Mouse (Mus musculus) left cerebral cortex, adult 2 months (tissue): ENCODE measurements at regions not wholly inside any gene's neighbourhood (a gene's known extent, or its start where the extent isn't known, plus 50 kb on each side); places are given as distances from the start of the nearest gene placed in this dataset.
A peak's percentile ranks its signal among the peaks of the same experiment; 100 is the strongest.

Experiments used
- DNase-seq, 2 experiments: peaks; one replicate each; pipeline ENCODE4 v3.0.0; 2021 to 2022; ENCODE audit warnings: low spot score in 2 of 2, mixed read lengths in 1 of 2; ENCODE audit errors: extremely low spot score in 1 of 2
- H3K27ac ChIP-seq: fragments of 200-600 bp; 2 replicates; pipeline ENCODE4 v1.8.1; 2022
- H3K4me3 ChIP-seq: fragments of 200-600 bp; 2 replicates; pipeline ENCODE4 v1.8.1; 2022
- CTCF ChIP-seq: fragments of 200-600 bp; IDR thresholded peaks from 2 replicates; pipeline ENCODE4 v1.8.1; 2022; ENCODE audit warnings: antibody characterized with exemption, mild to moderate bottlenecking, moderate library complexity
- intact Hi-C: fragments of 180-260 bp; cut with DNase I; formaldehyde crosslinking; loops from one replicate; pipeline ENCODE4 v1.15.1; 2025

- Histone ChIP-seq H3K4me3 (no peak overlapping the region), H3K27ac (no peak overlapping the region)
- intact Hi-C loops, result loop anchor here (10.0 kb wide), 1 partner anchor 260 kb away; the partner anchor contains the start of gene Inhbb
- no peak for DNase-seq
- no peak for TF ChIP-seq CTCF
Observed at GRCm38 (mm10) chr1:119164811-119165210, 111.4 kb upstream of the Gli2 start.

GRCm38 (mm10) chr1:119163846-119164245, 110.4 kb upstream of the Gli2 start:
- no peak overlapping the region for H3K27ac ChIP-seq
- DNase-seq, result no peak
- TF ChIP-seq CTCF, result no peak
- intact Hi-C loops, result loop anchor here (10.0 kb wide), 1 partner anchor 261 kb away; the partner anchor contains the start of gene Inhbb
- H3K4me3 ChIP-seq, result no peak overlapping the region

DNA sequence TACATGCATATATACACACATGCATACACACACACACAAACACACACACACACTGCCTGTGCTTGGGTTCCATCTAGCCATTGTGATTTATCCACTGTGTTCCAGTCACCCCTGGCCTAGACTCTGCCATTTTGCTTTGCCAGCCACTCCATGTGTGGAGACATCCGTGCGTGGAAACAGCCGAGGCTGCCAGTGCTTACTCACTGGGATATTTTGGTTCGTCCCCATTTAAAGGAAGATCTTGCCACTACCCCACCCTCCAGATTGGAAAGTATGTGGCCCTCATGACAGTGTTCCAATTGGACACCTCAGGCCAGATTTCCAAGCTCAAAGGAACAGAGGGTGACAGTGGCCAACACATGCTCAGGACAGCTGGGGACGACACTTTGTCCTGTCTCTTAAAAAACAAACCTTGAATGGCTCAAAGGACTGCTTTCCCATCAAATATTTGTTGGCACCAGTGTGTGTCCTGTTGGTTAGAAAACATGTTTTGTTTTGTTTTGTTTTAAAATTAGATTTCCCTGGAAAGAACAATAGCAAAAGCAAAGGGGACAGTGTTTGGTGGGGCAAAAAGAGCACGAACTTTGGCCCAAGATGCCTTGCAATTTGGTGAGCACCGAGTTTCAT, 109.8 kb upstream of the Gli2 start:
- Histone ChIP-seq H3K4me3 (no peak overlapping the region), H3K27ac (no peak overlapping the region)
- intact Hi-C loops, result loop anchor here (10.0 kb wide), 1 partner anchor 262 kb away; the partner anchor contains the start of gene Inhbb
- TF ChIP-seq CTCF, result no peak
- DNase-seq, result no peak

- intact Hi-C loops, result loop anchor here (10.0 kb wide), 1 partner anchor 263 kb away; the partner anchor contains the start of gene Inhbb
- Histone ChIP-seq H3K4me3 (no peak overlapping the region), H3K27ac (no peak overlapping the region)
- no peak for DNase-seq
- TF ChIP-seq CTCF, result no peak
Observed at GRCm38 (mm10) chr1:119161751-119162150, 108.3 kb upstream of the Gli2 start.

GRCm38 (mm10) chr1:119160354-119160753, 106.9 kb upstream of the Gli2 start:
- Histone ChIP-seq H3K27ac (no peak overlapping the region), H3K4me3 (no peak overlapping the region)
- intact Hi-C loops, result loop anchor here (10.0 kb wide), 1 partner anchor 264 kb away; the partner anchor contains the start of gene Inhbb
- peak; percentile 30 for TF ChIP-seq CTCF
- no peak for DNase-seq

DNA sequence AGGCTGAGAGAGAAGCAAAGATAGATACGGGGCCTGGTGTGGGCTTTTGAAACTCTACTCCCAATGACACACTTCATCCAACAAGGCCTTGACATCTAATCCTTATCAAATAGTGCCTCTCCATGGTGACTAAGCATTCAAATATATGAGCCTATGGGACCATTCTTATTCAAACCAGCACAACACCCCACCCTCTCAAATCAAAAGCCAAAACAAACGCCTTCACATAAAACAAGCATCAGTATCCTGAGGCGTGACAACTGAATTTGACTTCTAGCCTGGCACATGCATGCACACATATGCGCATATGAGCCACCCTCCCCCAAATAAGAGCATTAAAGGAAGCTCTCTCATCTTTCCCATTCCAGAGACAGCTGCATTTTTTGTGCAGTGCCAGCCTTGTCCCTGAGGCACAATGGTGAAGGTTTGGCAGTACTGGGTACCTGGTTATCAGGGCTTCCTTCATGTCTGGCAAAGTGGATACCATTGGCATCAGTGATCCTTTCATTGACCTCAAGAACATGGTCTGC, 103.8 kb upstream of the Gli2 start:
- Histone ChIP-seq H3K27ac (no peak overlapping the region), H3K4me3 (no peak overlapping the region)
- intact Hi-C loops, result no loop called here
- no peak for DNase-seq
- no peak for TF ChIP-seq CTCF

- no peak for DNase-seq
- Histone ChIP-seq H3K27ac (no peak overlapping the region), H3K4me3 (no peak overlapping the region)
- intact Hi-C loops, result no loop called here
- TF ChIP-seq CTCF, result no peak; the same call in 1 of the 2 replicates
Observed at GRCm38 (mm10) chr1:119153619-119154018, 100.2 kb upstream of the Gli2 start.

DNA sequence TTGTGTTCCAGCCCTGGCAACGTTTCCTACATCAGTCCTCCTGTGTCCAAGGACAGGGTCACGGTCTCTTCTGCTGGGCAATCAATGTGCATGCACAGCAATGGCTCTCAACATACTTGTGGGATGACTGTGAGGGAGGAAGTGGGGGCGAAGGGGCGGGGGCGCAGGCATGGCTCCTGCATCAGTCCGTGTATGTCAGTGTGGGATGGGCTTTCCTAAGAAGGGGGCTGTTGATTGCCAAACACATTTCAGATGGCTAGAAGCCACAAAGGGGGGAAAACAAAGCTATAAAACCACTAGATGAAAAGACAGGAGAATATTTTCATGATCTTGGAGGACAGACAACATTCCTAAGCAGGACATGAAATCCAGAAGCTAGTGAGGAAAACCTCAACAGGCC, 99.4 kb upstream of the Gli2 start:
- Histone ChIP-seq H3K4me3 (no peak overlapping the region), H3K27ac (no peak overlapping the region)
- intact Hi-C loops, result no loop called here

DNA sequence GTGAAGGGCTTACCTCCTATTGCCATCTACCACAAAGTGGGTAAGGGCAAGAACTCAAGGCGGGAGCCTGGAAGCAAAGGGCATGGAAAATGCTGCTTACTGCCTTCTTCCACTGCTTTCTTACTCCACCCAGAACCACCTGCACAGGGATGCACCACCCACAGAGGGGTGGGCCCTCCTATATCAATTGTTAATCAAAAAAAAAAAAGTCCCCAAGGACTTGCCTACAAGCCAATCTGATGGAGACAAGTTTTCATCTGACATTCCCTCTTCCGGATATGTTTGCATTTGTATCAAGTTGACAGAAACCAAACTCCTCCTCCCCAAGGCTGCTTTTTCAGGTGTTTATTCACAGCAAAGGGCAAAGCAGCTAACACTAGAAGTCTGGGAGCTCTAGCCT, 94.1 kb upstream of the Gli2 start:
- DNase-seq, result no peak
- intact Hi-C loops, result no loop called here
- no peak overlapping the region for H3K4me3 ChIP-seq
- no peak overlapping the region for H3K27ac ChIP-seq
- TF ChIP-seq CTCF, result no peak

More for the DNA sequence above, 99.4 kb upstream of the Gli2 start:
- TF ChIP-seq CTCF, result no peak
- no peak for DNase-seq

DNA sequence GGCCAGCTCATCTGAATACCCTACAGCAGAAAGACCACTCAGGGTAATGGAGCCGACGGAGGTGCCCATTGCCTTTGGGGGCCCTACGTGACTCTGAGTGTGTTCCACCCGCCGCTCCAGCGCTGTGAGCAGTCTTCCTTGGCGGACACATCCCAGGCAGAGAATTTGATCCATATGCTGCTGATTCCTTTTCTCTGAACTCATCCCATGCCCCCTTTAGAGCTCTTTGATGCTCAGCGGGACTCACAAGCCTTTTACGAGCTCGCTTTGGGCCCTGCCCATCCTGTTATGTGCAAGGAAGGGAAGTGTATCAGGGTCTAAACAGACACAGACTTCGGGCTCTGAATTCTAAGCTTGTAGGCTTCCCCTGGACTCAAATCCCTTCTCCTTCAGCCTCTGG, 90.4 kb upstream of the Gli2 start:
- intact Hi-C loops, result no loop called here
- no peak overlapping the region for H3K27ac ChIP-seq
- TF ChIP-seq CTCF, result no peak

GRCm38 (mm10) chr1:119129039-119129438, 75.6 kb upstream of the Gli2 start:
- Histone ChIP-seq H3K4me3 (no peak overlapping the region), H3K27ac (no peak overlapping the region)
- no peak for DNase-seq
- TF ChIP-seq CTCF, result no peak
- intact Hi-C loops, result no loop called here

More for the DNA sequence above, 90.4 kb upstream of the Gli2 start:
- no peak for DNase-seq
- no peak overlapping the region for H3K4me3 ChIP-seq

GRCm38 (mm10) chr1:119125561-119125960, 72.1 kb upstream of the Gli2 start:
- Histone ChIP-seq H3K27ac (no peak overlapping the region), H3K4me3 (no peak overlapping the region)
- intact Hi-C loops, result no loop called here
- DNase-seq, result no peak
- no peak for TF ChIP-seq CTCF

- intact Hi-C loops, result no loop called here
- no peak for TF ChIP-seq CTCF
- H3K27ac ChIP-seq, result no peak overlapping the region
- H3K4me3 ChIP-seq, result no peak overlapping the region
- DNase-seq, result no peak
Observed at GRCm38 (mm10) chr1:119124798-119125197, 71.4 kb upstream of the Gli2 start.
